Mouse (Mus musculus) liver, adult 2 months (tissue): ENCODE measurements around the gene Slk.

Experiments used
- CTCF ChIP-seq: fragments of 200-500 bp; IDR thresholded peaks from 2 replicates; pipeline ENCODE4 v1.5.1; 2011; ENCODE audit warnings: low read depth, low read length, control low read depth
- POLR2A ChIP-seq: fragments of 200-500 bp; IDR thresholded peaks from 2 replicates; pipeline ENCODE4 v1.6.1; 2011; ENCODE audit warnings: low read length, control low read depth; ENCODE audit not compliant: insufficient read depth; ENCODE audit errors: extremely low read depth

GRCm38 (mm10) chr19:47545528-47545927, 34.0 kb upstream of the Slk start:
- TF ChIP-seq POLR2A (no peak), CTCF (no peak)
